Mouse (Mus musculus): ENCODE measurements at regions not wholly inside any gene's neighbourhood (a gene's known extent, or its start where the extent isn't known, plus 50 kb on each side); places are given as distances from the start of the nearest gene placed in this dataset.

- H3K9me3 ChIP-seq (ENCODE audit: control insufficient read depth, low read length): no peaks in the 10 kb centered on the region
- H3K27ac ChIP-seq (ENCODE audit: low read length): no peak overlapping the region
- no peaks in the 10 kb centered on the region for H3K36me3 ChIP-seq (ENCODE audit: control insufficient read depth, insufficient read depth)
- H3K4me2 ChIP-seq (ENCODE audit: low read length): no peak overlapping the region
- no peak overlapping the region for H3K4me3 ChIP-seq (replicated peaks; ENCODE audit: low read length)
- no peaks in the 10 kb centered on the region for H3K4me1 ChIP-seq (replicated peaks; ENCODE audit: control insufficient read depth, insufficient read depth, low read length)
- WGBS: 89% methylated on average over 7 of the region's 7 CpGs
- no peaks in the 10 kb centered on the region for H3K27me3 ChIP-seq (replicated peaks; ENCODE audit: control insufficient read depth, insufficient read depth, low read length)
- ATAC-seq: no peak
- no peak overlapping the region for H3K9ac ChIP-seq (replicated peaks; ENCODE audit: low read depth, low read length)
Observed at GRCm38 (mm10) chr9:115568693-115569334, 258.6 kb upstream of the Stt3b start.

DNA sequence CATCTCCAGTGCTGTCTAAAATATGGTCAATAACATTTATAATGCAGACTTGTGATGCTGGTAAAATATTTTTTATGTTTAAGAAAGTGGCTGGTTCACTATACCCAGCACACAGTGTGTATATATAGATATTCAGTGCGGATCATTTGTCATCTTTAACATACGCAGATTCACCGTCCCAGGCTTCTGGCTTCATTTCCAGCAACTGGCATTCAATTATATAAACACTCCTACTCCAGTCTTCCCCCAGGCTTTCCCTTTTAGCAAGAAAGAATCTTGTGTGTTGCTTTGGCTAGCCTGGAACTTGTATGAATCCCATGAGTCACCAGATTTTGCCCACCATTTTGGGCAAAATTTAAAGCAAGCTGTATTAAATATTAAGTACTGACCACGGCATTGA, 260.8 kb upstream of the Stt3b start:
- no peaks in the 10 kb centered on the region for H3K27me3 ChIP-seq (replicated peaks; ENCODE audit: control insufficient read depth, insufficient read depth, low read length)
- no peak for ATAC-seq
- H3K9me3 ChIP-seq (ENCODE audit: control insufficient read depth, low read length): no peaks in the 10 kb centered on the region
- WGBS: 76% methylated on average over 4 of the region's 4 CpGs
- H3K4me1 ChIP-seq (replicated peaks; ENCODE audit: control insufficient read depth, insufficient read depth, low read length): no peaks in the 10 kb centered on the region
- H3K4me3 ChIP-seq (replicated peaks; ENCODE audit: low read length): no peak overlapping the region
- no peak overlapping the region for H3K4me2 ChIP-seq (ENCODE audit: low read length)
- no peak overlapping the region for H3K27ac ChIP-seq (ENCODE audit: low read length)
- H3K9ac ChIP-seq (replicated peaks; ENCODE audit: low read depth, low read length): no peak overlapping the region
- no peaks in the 10 kb centered on the region for H3K36me3 ChIP-seq (ENCODE audit: control insufficient read depth, insufficient read depth)

GRCm38 (mm10) chr9:115581116-115581515, 270.9 kb upstream of the Stt3b start:
- 70% methylated on average over 3 of the region's 3 CpGs for WGBS
- H3K27me3 ChIP-seq (replicated peaks; ENCODE audit: control insufficient read depth, insufficient read depth, low read length): no peaks in the 10 kb centered on the region
- no peak for ATAC-seq

GRCm38 (mm10) chr9:115583548-115583947, 273.3 kb upstream of the Stt3b start:
- Histone ChIP-seq H3K9ac (replicated peaks; ENCODE audit: low read depth, low read length) (no peak overlapping the region), H3K4me3 (replicated peaks; ENCODE audit: low read length) (no peak overlapping the region), H3K9me3 (ENCODE audit: control insufficient read depth, low read length) (no peaks in the 10 kb centered on the region), H3K4me1 (replicated peaks; ENCODE audit: control insufficient read depth, insufficient read depth, low read length) (no peaks in the 10 kb centered on the region), H3K4me2 (ENCODE audit: low read length) (no peak overlapping the region), H3K27ac (ENCODE audit: low read length) (no peak overlapping the region), H3K36me3 (ENCODE audit: control insufficient read depth, insufficient read depth) (no peaks in the 10 kb centered on the region), H3K27me3 (replicated peaks; ENCODE audit: control insufficient read depth, insufficient read depth, low read length) (no peaks in the 10 kb centered on the region)
- ATAC-seq: no peak
- WGBS: 88% methylated on average over 11 of the region's 11 CpGs

More at GRCm38 (mm10) chr9:115581116-115581515, 270.9 kb upstream of the Stt3b start:
- no peak overlapping the region for H3K9ac ChIP-seq (replicated peaks; ENCODE audit: low read depth, low read length)
- H3K36me3 ChIP-seq (ENCODE audit: control insufficient read depth, insufficient read depth): no peaks in the 10 kb centered on the region
- no peak overlapping the region for H3K4me3 ChIP-seq (replicated peaks; ENCODE audit: low read length)
- H3K4me1 ChIP-seq (replicated peaks; ENCODE audit: control insufficient read depth, insufficient read depth, low read length): no peaks in the 10 kb centered on the region
- no peaks in the 10 kb centered on the region for H3K9me3 ChIP-seq (ENCODE audit: control insufficient read depth, low read length)
- H3K27ac ChIP-seq (ENCODE audit: low read length): no peak overlapping the region
- H3K4me2 ChIP-seq (ENCODE audit: low read length): no peak overlapping the region

DNA sequence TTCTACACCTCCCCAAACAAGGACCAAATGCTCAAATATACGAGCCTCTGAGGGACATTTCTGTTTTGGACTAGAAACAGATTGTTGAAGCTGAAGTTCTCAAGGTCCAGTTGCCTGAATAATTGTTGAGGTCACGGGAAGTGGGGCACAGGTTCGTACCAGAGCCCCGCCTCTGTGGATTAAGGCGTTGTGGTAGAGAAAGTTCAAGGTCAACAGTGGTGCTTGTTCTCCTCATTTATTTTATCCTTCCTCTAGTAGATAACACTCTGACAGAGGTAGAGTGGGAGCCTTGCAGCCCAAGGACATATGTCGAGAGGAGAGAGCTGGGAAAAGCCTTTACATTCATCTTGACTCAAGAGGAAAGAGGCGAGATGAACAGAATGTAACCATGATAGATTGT, 274.7 kb upstream of the Stt3b start:
- 88% methylated on average over 7 of the region's 7 CpGs for WGBS
- Histone ChIP-seq H3K27me3 (replicated peaks; ENCODE audit: control insufficient read depth, insufficient read depth, low read length) (no peaks in the 10 kb centered on the region), H3K9ac (replicated peaks; ENCODE audit: low read depth, low read length) (no peak overlapping the region), H3K9me3 (ENCODE audit: control insufficient read depth, low read length) (no peaks in the 10 kb centered on the region), H3K4me2 (ENCODE audit: low read length) (no peak overlapping the region), H3K27ac (ENCODE audit: low read length) (no peak overlapping the region), H3K36me3 (ENCODE audit: control insufficient read depth, insufficient read depth) (no peaks in the 10 kb centered on the region), H3K4me3 (replicated peaks; ENCODE audit: low read length) (no peak overlapping the region), H3K4me1 (replicated peaks; ENCODE audit: control insufficient read depth, insufficient read depth, low read length) (no peaks in the 10 kb centered on the region)
- ATAC-seq: no peak

GRCm38 (mm10) chr9:115592466-115592865, 282.2 kb upstream of the Stt3b start:
- no peaks in the 10 kb centered on the region for H3K36me3 ChIP-seq (ENCODE audit: control insufficient read depth, insufficient read depth)
- no peak overlapping the region for H3K27ac ChIP-seq (ENCODE audit: low read length)
- no peaks in the 10 kb centered on the region for H3K27me3 ChIP-seq (replicated peaks; ENCODE audit: control insufficient read depth, insufficient read depth, low read length)
- no peak for ATAC-seq
- H3K9ac ChIP-seq (replicated peaks; ENCODE audit: low read depth, low read length): no peak overlapping the region
- H3K9me3 ChIP-seq (ENCODE audit: control insufficient read depth, low read length): no peaks in the 10 kb centered on the region
- no peak overlapping the region for H3K4me3 ChIP-seq (replicated peaks; ENCODE audit: low read length)
- H3K4me1 ChIP-seq (replicated peaks; ENCODE audit: control insufficient read depth, insufficient read depth, low read length): no peaks in the 10 kb centered on the region
- 39% methylated on average over 5 of the region's 5 CpGs for WGBS
- H3K4me2 ChIP-seq (ENCODE audit: low read length): no peak overlapping the region

DNA sequence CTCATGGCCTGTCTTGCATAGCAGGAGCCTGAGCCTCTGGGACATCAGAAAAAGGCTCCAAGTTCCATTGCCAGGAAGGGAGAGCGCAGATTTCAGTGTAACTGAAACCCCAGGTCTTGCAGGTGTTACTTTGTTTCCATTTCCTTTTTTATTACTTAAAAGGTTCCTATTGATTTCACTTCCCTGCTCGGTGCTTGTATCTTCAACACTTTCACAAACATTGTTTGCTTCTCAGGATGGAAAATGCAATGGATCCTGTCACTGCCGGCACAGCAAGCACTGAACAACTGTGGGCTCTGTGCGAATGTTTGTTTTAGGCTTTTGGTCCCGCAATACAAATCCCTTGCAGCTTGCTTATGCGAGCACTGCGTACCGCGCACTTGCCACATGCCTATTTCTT, 290.0 kb upstream of the Stt3b start:
- no peak overlapping the region for H3K4me3 ChIP-seq (replicated peaks; ENCODE audit: low read length)
- H3K4me1 ChIP-seq (replicated peaks; ENCODE audit: control insufficient read depth, insufficient read depth, low read length): peaks cover 7% of the 10 kb centered on the region
- H3K27me3 ChIP-seq (replicated peaks; ENCODE audit: control insufficient read depth, insufficient read depth, low read length): no peaks in the 10 kb centered on the region
- H3K27ac ChIP-seq (ENCODE audit: low read length): no peak overlapping the region
- H3K4me2 ChIP-seq (ENCODE audit: low read length): no peak overlapping the region
- no peaks in the 10 kb centered on the region for H3K9me3 ChIP-seq (ENCODE audit: control insufficient read depth, low read length)
- no peaks in the 10 kb centered on the region for H3K36me3 ChIP-seq (ENCODE audit: control insufficient read depth, insufficient read depth)
- no peak for ATAC-seq
- no peak overlapping the region for H3K9ac ChIP-seq (replicated peaks; ENCODE audit: low read depth, low read length)
- WGBS: 91% methylated on average over 9 of the region's 9 CpGs

- no peak overlapping the region for H3K4me3 ChIP-seq (replicated peaks; ENCODE audit: low read length)
- H3K4me1 ChIP-seq (replicated peaks; ENCODE audit: control insufficient read depth, insufficient read depth, low read length): peaks cover 11% of the 10 kb centered on the region
- no peak overlapping the region for H3K27ac ChIP-seq (ENCODE audit: low read length)
- 82% methylated on average over 2 of the region's 2 CpGs for WGBS
- ATAC-seq: no peak
- H3K9ac ChIP-seq (replicated peaks; ENCODE audit: low read depth, low read length): no peak overlapping the region
- no peaks in the 10 kb centered on the region for H3K36me3 ChIP-seq (ENCODE audit: control insufficient read depth, insufficient read depth)
- no peaks in the 10 kb centered on the region for H3K27me3 ChIP-seq (replicated peaks; ENCODE audit: control insufficient read depth, insufficient read depth, low read length)
- H3K4me2 ChIP-seq (ENCODE audit: low read length): no peak overlapping the region
- no peaks in the 10 kb centered on the region for H3K9me3 ChIP-seq (ENCODE audit: control insufficient read depth, low read length)
Observed at GRCm38 (mm10) chr9:115600826-115601225, 290.6 kb upstream of the Stt3b start.

GRCm38 (mm10) chr9:115602772-115603171, 292.6 kb upstream of the Stt3b start:
- Histone ChIP-seq H3K9me3 (ENCODE audit: control insufficient read depth, low read length) (no peaks in the 10 kb centered on the region), H3K27ac (ENCODE audit: low read length) (no peak overlapping the region), H3K4me3 (replicated peaks; ENCODE audit: low read length) (no peak overlapping the region), H3K27me3 (replicated peaks; ENCODE audit: control insufficient read depth, insufficient read depth, low read length) (no peaks in the 10 kb centered on the region), H3K4me2 (ENCODE audit: low read length) (no peak overlapping the region), H3K9ac (replicated peaks; ENCODE audit: low read depth, low read length) (no peak overlapping the region), H3K36me3 (ENCODE audit: control insufficient read depth, insufficient read depth) (no peaks in the 10 kb centered on the region), H3K4me1 (replicated peaks; ENCODE audit: control insufficient read depth, insufficient read depth, low read length) (peaks cover 11% of the 10 kb centered on the region)
- no peak for ATAC-seq
- WGBS: 95% methylated on average over 7 of the region's 7 CpGs

GRCm38 (mm10) chr9:115604450-115604849, 294.2 kb upstream of the Stt3b start:
- H3K9ac ChIP-seq (replicated peaks; ENCODE audit: low read depth, low read length): no peak overlapping the region
- no peak overlapping the region for H3K4me3 ChIP-seq (replicated peaks; ENCODE audit: low read length)
- no peaks in the 10 kb centered on the region for H3K9me3 ChIP-seq (ENCODE audit: control insufficient read depth, low read length)
- no peaks in the 10 kb centered on the region for H3K27me3 ChIP-seq (replicated peaks; ENCODE audit: control insufficient read depth, insufficient read depth, low read length)
- H3K27ac ChIP-seq (ENCODE audit: low read length): peak overlapping the region; percentile 58
- peak; percentile 91 for ATAC-seq
- WGBS: 26% methylated on average over 3 of the region's 3 CpGs
- peaks cover 13% of the 10 kb centered on the region for H3K4me1 ChIP-seq (replicated peaks; ENCODE audit: control insufficient read depth, insufficient read depth, low read length)
- H3K36me3 ChIP-seq (ENCODE audit: control insufficient read depth, insufficient read depth): no peaks in the 10 kb centered on the region
- no peak overlapping the region for H3K4me2 ChIP-seq (ENCODE audit: low read length)
